Mouse (Mus musculus): ENCODE data around the gene Gm21976.

Gm21976 gene

DNA sequence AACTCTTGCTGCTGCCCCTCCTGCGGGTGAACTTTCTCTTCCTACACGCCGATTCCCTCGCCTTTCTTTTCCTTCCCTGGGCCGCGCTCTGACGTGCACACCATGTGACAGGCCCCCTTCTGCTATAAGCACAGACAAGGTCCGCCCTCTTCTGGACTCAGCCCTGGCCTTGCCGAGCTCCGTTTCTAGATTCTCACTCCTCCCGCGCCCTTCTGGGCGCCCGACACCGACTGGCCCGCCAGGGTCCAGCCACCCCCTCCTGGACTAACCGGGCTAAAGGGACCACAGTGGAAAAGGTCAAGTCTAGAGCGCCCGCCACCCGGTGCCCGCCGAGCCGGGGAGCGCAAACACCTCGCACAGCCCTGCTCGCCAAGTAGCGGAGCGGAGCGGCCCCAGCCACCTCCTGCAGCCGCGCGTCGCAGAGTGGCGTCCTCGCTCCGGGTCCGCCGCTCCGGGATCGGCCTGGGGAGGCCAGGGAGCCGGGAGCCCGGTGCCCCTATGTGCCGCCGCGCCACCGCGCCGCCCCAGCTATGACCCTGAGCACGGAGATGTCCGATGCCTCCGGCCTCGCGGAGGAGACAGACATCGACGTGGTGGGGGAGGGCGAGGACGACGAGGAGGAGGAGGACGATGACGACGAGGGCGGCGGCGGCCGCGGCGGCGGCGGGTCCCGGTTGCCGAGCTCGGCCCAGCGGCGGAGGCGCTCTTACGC, 74.6 kb downstream of the Gm21976 start, which contains the start of gene Foxd1:
Gene Foxd1 (plus strand): TSS at position 153 of the 712 bp plus-strand sequence.
- DNase-seq (ENCODE audit: low read depth, low spot score) = peak; percentile 67

DNA sequence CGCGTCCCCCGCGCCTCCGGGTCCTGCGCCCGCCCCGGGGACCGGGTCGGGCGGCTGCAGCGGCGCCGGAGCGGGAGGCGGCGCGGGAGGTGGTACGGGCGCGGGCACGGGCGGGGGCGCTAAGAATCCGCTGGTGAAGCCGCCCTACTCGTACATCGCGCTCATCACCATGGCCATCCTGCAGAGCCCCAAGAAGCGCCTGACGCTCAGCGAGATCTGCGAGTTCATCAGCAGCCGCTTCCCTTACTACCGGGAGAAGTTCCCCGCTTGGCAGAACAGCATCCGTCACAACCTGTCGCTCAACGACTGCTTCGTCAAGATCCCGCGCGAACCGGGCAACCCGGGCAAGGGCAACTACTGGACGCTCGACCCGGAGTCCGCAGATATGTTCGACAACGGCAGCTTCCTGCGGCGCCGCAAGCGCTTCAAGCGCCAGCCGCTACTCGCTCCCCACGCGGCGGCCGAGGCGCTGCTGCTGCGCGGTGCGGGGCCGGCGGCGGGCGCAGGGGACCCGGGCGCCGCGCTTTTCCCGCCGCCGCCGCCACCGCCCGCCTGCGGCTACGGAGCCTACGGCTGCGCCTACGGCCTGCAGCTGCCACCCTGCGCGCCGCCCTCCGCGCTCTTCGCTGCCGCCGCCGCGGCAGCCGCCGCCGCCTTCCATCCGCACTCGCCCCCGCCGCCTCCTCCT, 75.3 kb downstream of the Gm21976 start:
- DNase-seq (ENCODE audit: low read depth, low spot score) = no peak

DNA sequence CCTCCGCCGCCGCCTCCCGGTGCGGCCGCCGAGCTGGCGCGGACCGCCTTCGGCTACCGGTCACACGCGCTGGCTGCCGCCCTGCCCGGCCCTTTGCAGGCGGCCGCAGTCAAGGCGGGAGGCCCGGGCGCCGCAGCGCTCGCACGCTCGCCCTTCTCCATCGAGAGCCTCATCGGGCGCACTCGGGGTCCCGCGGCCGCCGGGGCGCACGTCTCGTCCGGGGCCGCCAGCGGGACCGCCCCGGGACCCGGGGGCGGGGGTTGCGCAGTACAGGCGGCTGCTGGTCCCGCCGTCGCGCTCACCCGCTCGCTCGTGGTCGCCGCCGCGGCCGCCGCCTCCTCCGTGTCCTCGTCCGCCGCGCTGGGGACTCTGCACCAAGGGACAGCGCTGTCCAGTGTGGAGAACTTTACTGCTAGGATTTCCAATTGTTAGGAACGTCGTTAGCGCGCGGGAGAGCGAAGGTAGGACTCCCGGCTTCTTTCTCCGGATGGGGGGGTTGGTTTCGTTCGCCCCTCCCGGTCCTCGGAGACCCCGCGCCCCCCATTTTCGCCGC, 75.9 kb downstream of the Gm21976 start:
- DNase-seq (ENCODE audit: low read depth, low spot score) = no peak

DNA sequence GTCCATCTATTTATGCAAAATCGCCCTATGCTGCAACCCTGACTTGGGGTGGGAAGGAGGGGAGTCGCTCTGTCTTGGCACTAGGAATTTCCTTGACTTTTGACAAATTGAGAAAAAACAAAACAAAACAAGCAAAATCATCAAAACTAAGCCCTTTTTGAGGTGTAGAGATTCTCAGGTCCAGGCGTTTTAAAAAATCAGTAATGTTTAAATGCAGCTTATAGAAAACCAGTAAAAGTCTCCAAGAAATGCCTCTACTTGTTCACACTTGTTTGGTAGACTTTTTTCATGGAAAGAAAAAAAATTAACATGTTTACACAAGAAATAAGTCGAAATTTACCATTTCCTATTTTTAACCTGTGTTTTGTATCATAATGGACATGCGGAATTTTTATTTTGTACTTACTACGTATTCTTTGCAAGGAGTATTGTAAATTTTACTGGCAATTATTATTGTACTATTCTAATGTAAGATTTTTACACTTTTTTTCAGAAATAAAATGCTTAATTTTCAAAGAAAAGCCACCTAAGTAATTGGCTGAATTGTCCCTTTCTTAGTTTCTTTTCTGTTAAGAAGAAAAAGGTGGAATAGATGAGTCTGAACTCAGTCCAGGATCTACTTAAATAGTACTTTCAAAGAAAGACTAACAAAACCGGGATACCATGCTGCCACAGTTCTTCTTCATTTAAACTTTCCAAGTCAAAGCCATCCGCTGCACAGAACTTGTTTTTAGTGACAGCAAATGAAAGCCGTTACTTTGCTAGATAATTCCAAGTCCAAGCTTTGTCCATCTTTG, 76.7 kb downstream of the Gm21976 start:
- no peak for DNase-seq (ENCODE audit: low read depth, low spot score)
